Mouse (Mus musculus): ENCODE measurements around the gene Rftn2.

The Rftn2 gene

GRCm38 (mm10) chr1:55173720-55174557 lies 52.6 kb downstream of the Rftn2 start:
- no peak for DNase-seq (ENCODE audit: low read depth, low spot score)

GRCm38 (mm10) chr1:55171361-55172325 lies 54.9 kb downstream of the Rftn2 start:
- no peak for DNase-seq (ENCODE audit: low read depth, low spot score)

GRCm38 (mm10) chr1:55168591-55168990 lies 58.0 kb downstream of the Rftn2 start:
- DNase-seq (ENCODE audit: low read depth, low spot score) = no peak

GRCm38 (mm10) chr1:55167560-55167959 lies 59.0 kb downstream of the Rftn2 start:
- DNase-seq (ENCODE audit: low read depth, low spot score) = no peak

GRCm38 (mm10) chr1:55164005-55164404 lies 62.6 kb downstream of the Rftn2 start:
- DNase-seq (ENCODE audit: low read depth, low spot score) = no peak

- no peak for DNase-seq (ENCODE audit: low read depth, low spot score)
Measured at GRCm38 (mm10) chr1:55162781-55163180, 63.8 kb downstream of the Rftn2 start.

GRCm38 (mm10) chr1:55161895-55162294 lies 64.7 kb downstream of the Rftn2 start:
- no peak for DNase-seq (ENCODE audit: low read depth, low spot score)

GRCm38 (mm10) chr1:55160831-55161638 lies 65.5 kb downstream of the Rftn2 start:
- DNase-seq (ENCODE audit: low read depth, low spot score) = no peak

- DNase-seq (ENCODE audit: low read depth, low spot score) = no peak
Measured at GRCm38 (mm10) chr1:55160218-55160617, 66.4 kb downstream of the Rftn2 start.

- no peak for DNase-seq (ENCODE audit: low read depth, low spot score)
Measured at GRCm38 (mm10) chr1:55158821-55159220, 67.8 kb downstream of the Rftn2 start.

GRCm38 (mm10) chr1:55158211-55158610 lies 68.4 kb downstream of the Rftn2 start:
- DNase-seq (ENCODE audit: low read depth, low spot score) = no peak

- no peak for DNase-seq (ENCODE audit: low read depth, low spot score)
Measured at GRCm38 (mm10) chr1:55157329-55157728, 69.3 kb downstream of the Rftn2 start.

GRCm38 (mm10) chr1:55145556-55145955 lies 81.0 kb downstream of the Rftn2 start:
- no peak for DNase-seq (ENCODE audit: low read depth, low spot score)

GRCm38 (mm10) chr1:55144338-55144737 lies 82.2 kb downstream of the Rftn2 start:
- DNase-seq (ENCODE audit: low read depth, low spot score) = no peak

- DNase-seq (ENCODE audit: low read depth, low spot score) = no peak
Measured at GRCm38 (mm10) chr1:55135846-55136245, 90.7 kb downstream of the Rftn2 start.

GRCm38 (mm10) chr1:55134301-55134700 lies 92.3 kb downstream of the Rftn2 start:
- no peak for DNase-seq (ENCODE audit: low read depth, low spot score)

- DNase-seq (ENCODE audit: low read depth, low spot score) = no peak
Measured at GRCm38 (mm10) chr1:55133173-55133572, 93.4 kb downstream of the Rftn2 start.

- DNase-seq (ENCODE audit: low read depth, low spot score) = no peak
Measured at GRCm38 (mm10) chr1:55132308-55132707, 94.3 kb downstream of the Rftn2 start.

GRCm38 (mm10) chr1:55131424-55132014 lies 95.1 kb downstream of the Rftn2 start:
- DNase-seq (ENCODE audit: low read depth, low spot score) = peak; percentile 56

GRCm38 (mm10) chr1:55130943-55131401 lies 95.6 kb downstream of the Rftn2 start, which contains the start of gene Mob4:
Mob4 (plus strand) TSS chr1:55131231.
- DNase-seq (ENCODE audit: low read depth, low spot score) = peak; percentile 94

All from mesoderm, embryonic 11.5 days (tissue).